Mouse (Mus musculus): ENCODE data around the gene Fam114a1. TPM values are rescaled to one million over a fixed set of nuclear protein-coding genes. Genes with fewer than 3 reads are reported as not detected.

Fam114a1 gene
- polyA plus RNA-seq, 2 experiments: 51.7 to 71.7 TPM

- H3K4me3 ChIP-seq (replicated peaks; ENCODE audit: low read length): no peak overlapping the region
- H3K27me3 ChIP-seq (ENCODE audit: control insufficient read depth, insufficient read depth, low read length): no peaks in the 10 kb centered on the region
- no peaks in the 10 kb centered on the region for H3K4me1 ChIP-seq (ENCODE audit: control insufficient read depth, insufficient read depth, low read length)
- DNase-seq (ENCODE audit: low spot score) (no peak), ATAC-seq (ENCODE audit: low FRiP score, low read depth) (no peak)
- H3K27ac ChIP-seq (replicated peaks; ENCODE audit: low read depth, low read length): no peak overlapping the region
- H3K4me2 ChIP-seq (replicated peaks; ENCODE audit: low read depth, low read length, severe bottlenecking): no peak overlapping the region
- H3K9me3 ChIP-seq (ENCODE audit: control insufficient read depth, low read length): no peaks in the 10 kb centered on the region
- H3K36me3 ChIP-seq (ENCODE audit: control insufficient read depth, insufficient read depth, low read length): no peaks in the 10 kb centered on the region
- no peak for TF ChIP-seq POLR2A (IDR thresholded peaks at IDR 0.05; ENCODE audit: borderline replicate concordance, extremely low read depth, insufficient read depth, insufficient read length)
- no peak overlapping the region for H3K9ac ChIP-seq (ENCODE audit: low read depth, low read length, severe bottlenecking)
- WGBS: 94% methylated on average over 6 of the region's 6 CpGs
Observed at GRCm38 (mm10) chr5:65057596-65057995, 87.7 kb downstream of the Fam114a1 start.

DNA sequence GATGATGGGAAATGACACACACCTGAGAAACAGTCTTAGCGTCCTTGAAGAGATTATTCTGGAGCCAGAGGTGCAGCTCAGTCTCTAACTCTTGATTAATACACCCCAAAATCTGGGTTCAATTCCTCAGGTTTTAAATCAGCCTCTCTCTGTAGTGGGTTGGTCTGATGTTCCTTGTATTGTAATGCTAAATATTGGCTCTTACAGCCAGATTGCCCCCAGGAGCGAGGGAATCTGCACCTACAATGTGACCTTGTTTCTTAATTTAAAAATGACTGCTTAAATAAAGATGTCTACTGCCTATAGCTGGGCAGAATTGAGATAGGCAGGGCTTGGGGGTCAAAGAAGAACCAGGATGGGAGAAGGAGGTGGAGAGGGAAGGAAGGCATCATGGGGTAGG is 89.9 kb downstream of the Fam114a1 start:
- no peaks in the 10 kb centered on the region for H3K36me3 ChIP-seq (ENCODE audit: control insufficient read depth, insufficient read depth, low read length)

GRCm38 (mm10) chr5:65062236-65062635 is 92.4 kb downstream of the Fam114a1 start:
- WGBS: 91% methylated on average over 4 of the region's 4 CpGs
- no peaks in the 10 kb centered on the region for H3K9me3 ChIP-seq (ENCODE audit: control insufficient read depth, low read length)
- no peaks in the 10 kb centered on the region for H3K27me3 ChIP-seq (ENCODE audit: control insufficient read depth, insufficient read depth, low read length)
- no peak for TF ChIP-seq POLR2A (IDR thresholded peaks at IDR 0.05; ENCODE audit: borderline replicate concordance, extremely low read depth, insufficient read depth, insufficient read length)
- H3K4me2 ChIP-seq (replicated peaks; ENCODE audit: low read depth, low read length, severe bottlenecking): no peak overlapping the region
- ATAC-seq (ENCODE audit: low FRiP score, low read depth) (no peak), DNase-seq (ENCODE audit: low spot score) (no peak)
- H3K36me3 ChIP-seq (ENCODE audit: control insufficient read depth, insufficient read depth, low read length): no peaks in the 10 kb centered on the region
- no peak overlapping the region for H3K27ac ChIP-seq (replicated peaks; ENCODE audit: low read depth, low read length)
- no peak overlapping the region for H3K9ac ChIP-seq (ENCODE audit: low read depth, low read length, severe bottlenecking)
- H3K4me3 ChIP-seq (replicated peaks; ENCODE audit: low read length): no peak overlapping the region
- H3K4me1 ChIP-seq (ENCODE audit: control insufficient read depth, insufficient read depth, low read length): no peaks in the 10 kb centered on the region

More for the DNA sequence above, 89.9 kb downstream of the Fam114a1 start:
- WGBS: 78% methylated on average over 2 of the region's 2 CpGs
- Histone ChIP-seq H3K9me3 (ENCODE audit: control insufficient read depth, low read length) (no peaks in the 10 kb centered on the region), H3K9ac (ENCODE audit: low read depth, low read length, severe bottlenecking) (no peak overlapping the region), H3K27ac (replicated peaks; ENCODE audit: low read depth, low read length) (no peak overlapping the region), H3K4me1 (ENCODE audit: control insufficient read depth, insufficient read depth, low read length) (no peaks in the 10 kb centered on the region), H3K27me3 (ENCODE audit: control insufficient read depth, insufficient read depth, low read length) (no peaks in the 10 kb centered on the region), H3K4me3 (replicated peaks; ENCODE audit: low read length) (no peak overlapping the region), H3K4me2 (replicated peaks; ENCODE audit: low read depth, low read length, severe bottlenecking) (no peak overlapping the region)
- no peak for ATAC-seq (ENCODE audit: low FRiP score, low read depth)
- DNase-seq (ENCODE audit: low spot score): no peak
- TF ChIP-seq POLR2A (IDR thresholded peaks at IDR 0.05; ENCODE audit: borderline replicate concordance, extremely low read depth, insufficient read depth, insufficient read length): no peak

DNA sequence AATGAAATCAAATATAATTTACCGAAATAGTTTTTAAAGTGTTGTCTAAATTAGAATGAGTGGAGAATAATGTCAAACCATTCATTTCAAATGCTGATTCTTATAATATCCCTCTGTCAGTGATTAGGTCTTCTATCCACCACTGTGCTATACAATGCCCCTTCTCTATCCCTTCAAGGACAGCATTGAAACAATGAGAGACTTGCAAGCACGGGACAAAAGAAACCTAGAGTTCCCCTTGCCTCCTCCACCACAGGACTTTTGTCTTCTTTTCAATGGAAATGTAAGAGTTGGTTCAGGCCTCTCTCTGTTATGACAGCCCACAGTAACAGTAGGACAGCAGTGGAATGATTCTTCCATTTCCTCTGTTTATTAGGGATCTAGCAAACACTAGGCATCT is 93.4 kb downstream of the Fam114a1 start:
- H3K4me1 ChIP-seq (ENCODE audit: control insufficient read depth, insufficient read depth, low read length): 0 out of 2 replicates have a peak, but pooled peaks cover 4% of the 10 kb centered on the region
- no peak overlapping the region for H3K4me3 ChIP-seq (replicated peaks; ENCODE audit: low read length)
- H3K9ac ChIP-seq (ENCODE audit: low read depth, low read length, severe bottlenecking): no peak overlapping the region
- WGBS: 94% methylated on average over 2 of the region's 2 CpGs
- H3K9me3 ChIP-seq (ENCODE audit: control insufficient read depth, low read length): no peaks in the 10 kb centered on the region
- no peaks in the 10 kb centered on the region for H3K27me3 ChIP-seq (ENCODE audit: control insufficient read depth, insufficient read depth, low read length)
- H3K4me2 ChIP-seq (replicated peaks; ENCODE audit: low read depth, low read length, severe bottlenecking): no peak overlapping the region
- no peak for TF ChIP-seq POLR2A (IDR thresholded peaks at IDR 0.05; ENCODE audit: borderline replicate concordance, extremely low read depth, insufficient read depth, insufficient read length)
- no peaks in the 10 kb centered on the region for H3K36me3 ChIP-seq (ENCODE audit: control insufficient read depth, insufficient read depth, low read length)
- no peak for ATAC-seq (ENCODE audit: low FRiP score, low read depth)
- DNase-seq (ENCODE audit: low spot score): no peak
- no peak overlapping the region for H3K27ac ChIP-seq (replicated peaks; ENCODE audit: low read depth, low read length)

- ATAC-seq (ENCODE audit: low FRiP score, low read depth) (no peak), DNase-seq (ENCODE audit: low spot score) (no peak)
- Histone ChIP-seq H3K4me1 (ENCODE audit: control insufficient read depth, insufficient read depth, low read length) (peaks cover 10% of the 10 kb centered on the region), H3K9ac (ENCODE audit: low read depth, low read length, severe bottlenecking) (no peak overlapping the region), H3K27ac (replicated peaks; ENCODE audit: low read depth, low read length) (no peak overlapping the region), H3K36me3 (ENCODE audit: control insufficient read depth, insufficient read depth, low read length) (no peaks in the 10 kb centered on the region), H3K9me3 (ENCODE audit: control insufficient read depth, low read length) (no peaks in the 10 kb centered on the region), H3K27me3 (ENCODE audit: control insufficient read depth, insufficient read depth, low read length) (no peaks in the 10 kb centered on the region), H3K4me3 (replicated peaks; ENCODE audit: low read length) (no peak overlapping the region), H3K4me2 (replicated peaks; ENCODE audit: low read depth, low read length, severe bottlenecking) (no peak overlapping the region)
- no peak for TF ChIP-seq POLR2A (IDR thresholded peaks at IDR 0.05; ENCODE audit: borderline replicate concordance, extremely low read depth, insufficient read depth, insufficient read length)
- WGBS: 40% methylated on average over 6 of the region's 6 CpGs
Observed at GRCm38 (mm10) chr5:65068166-65068565, 98.3 kb downstream of the Fam114a1 start.

- DNase-seq (ENCODE audit: low spot score) (no peak), ATAC-seq (ENCODE audit: low FRiP score, low read depth) (no peak)
- peaks cover 10% of the 10 kb centered on the region for H3K4me1 ChIP-seq (ENCODE audit: control insufficient read depth, insufficient read depth, low read length)
- no peak overlapping the region for H3K27ac ChIP-seq (replicated peaks; ENCODE audit: low read depth, low read length)
- no peak for TF ChIP-seq POLR2A (IDR thresholded peaks at IDR 0.05; ENCODE audit: borderline replicate concordance, extremely low read depth, insufficient read depth, insufficient read length)
- no peak overlapping the region for H3K4me3 ChIP-seq (replicated peaks; ENCODE audit: low read length)
- no peaks in the 10 kb centered on the region for H3K27me3 ChIP-seq (ENCODE audit: control insufficient read depth, insufficient read depth, low read length)
- 0 out of 2 replicates have a peak overlapping the region, but pooled peaks have one; percentile 0 for H3K4me2 ChIP-seq (replicated peaks; ENCODE audit: low read depth, low read length, severe bottlenecking)
- H3K9ac ChIP-seq (ENCODE audit: low read depth, low read length, severe bottlenecking): no peak overlapping the region
- H3K36me3 ChIP-seq (ENCODE audit: control insufficient read depth, insufficient read depth, low read length): no peaks in the 10 kb centered on the region
- 27% methylated on average over 11 of the region's 11 CpGs for WGBS
- H3K9me3 ChIP-seq (ENCODE audit: control insufficient read depth, low read length): no peaks in the 10 kb centered on the region
Observed at GRCm38 (mm10) chr5:65069872-65070271, 100.0 kb downstream of the Fam114a1 start.
